Mouse (Mus musculus): ENCODE results near the gene Mrpl43. TPM values are rescaled to one million over a fixed set of nuclear protein-coding genes. Genes with fewer than 3 reads are reported as not detected.

Mrpl43 gene
- polyA plus RNA-seq, 1 experiment from 2014 or later, result 64.9 TPM

DNA sequence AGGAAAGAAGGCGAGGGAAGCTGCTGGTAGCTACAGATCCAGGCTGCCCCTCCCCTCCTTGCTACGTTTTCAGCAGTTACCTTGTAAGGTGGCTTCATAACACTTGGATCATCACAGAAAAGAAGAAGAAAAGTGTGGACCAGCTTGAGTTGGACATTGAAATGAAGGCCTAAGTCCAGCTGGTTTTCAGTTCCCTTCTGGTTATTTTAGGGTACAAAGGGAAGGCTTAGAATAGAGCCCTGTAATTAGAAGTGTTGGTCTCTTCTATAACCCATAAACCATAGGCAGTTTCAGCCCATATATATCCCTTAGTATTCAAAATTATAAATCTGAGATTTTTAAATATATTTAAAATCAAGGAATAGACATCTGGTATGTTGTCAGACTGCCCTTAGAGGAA lies 25.5 kb downstream of the Mrpl43 start:
- 88% methylated on average over 2 of the region's 2 CpGs for WGBS
- Histone ChIP-seq H3K4me1 (ENCODE audit: control insufficient read depth, insufficient read depth, low read length) (0 out of 2 replicates have a peak, but pooled peaks cover 4% of the 10 kb centered on the region), H3K36me3 (ENCODE audit: control insufficient read depth, insufficient read depth, low read length) (peaks cover 10% of the 10 kb centered on the region; the same call in 1 of the 2 replicates), H3K9me3 (replicated peaks; ENCODE audit: control insufficient read depth, low read length) (no peaks in the 10 kb centered on the region), H3K9ac (ENCODE audit: low read length) (no peak overlapping the region), H3K27me3 (ENCODE audit: control insufficient read depth, insufficient read depth, low read length) (no peaks in the 10 kb centered on the region), H3K4me3 (replicated peaks; ENCODE audit: low read length) (no peak overlapping the region), H3K4me2 (ENCODE audit: low read depth, low read length) (no peak overlapping the region), H3K27ac (ENCODE audit: low read length) (no peak overlapping the region)
- ATAC-seq (ENCODE audit: insufficient read depth, low FRiP score), result no peak

DNA sequence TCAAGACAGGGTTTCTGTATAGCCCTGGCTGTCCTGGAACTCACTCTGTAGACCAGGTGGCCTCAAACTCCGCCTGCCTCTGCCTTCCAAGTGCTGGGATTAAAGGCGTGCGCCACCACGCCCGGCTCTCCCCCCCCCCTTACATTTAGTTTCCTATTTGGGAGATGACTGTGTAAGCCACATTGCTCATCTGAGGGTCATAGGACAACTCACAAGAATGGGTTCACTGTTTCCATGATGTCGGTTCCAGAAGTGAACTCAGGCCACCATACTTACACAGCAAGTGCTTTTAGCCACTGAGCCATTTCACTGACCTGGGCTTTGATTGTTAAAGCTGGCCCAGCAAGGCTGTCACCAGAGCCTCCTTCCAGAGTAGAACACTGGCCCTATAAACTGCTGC lies 29.1 kb downstream of the Mrpl43 start:
- no peak for ATAC-seq (ENCODE audit: insufficient read depth, low FRiP score)
- H3K4me2 ChIP-seq (ENCODE audit: low read depth, low read length), result no peak overlapping the region
- no peaks in the 10 kb centered on the region for H3K27me3 ChIP-seq (ENCODE audit: control insufficient read depth, insufficient read depth, low read length)
- peaks cover 26% of the 10 kb centered on the region for H3K36me3 ChIP-seq (ENCODE audit: control insufficient read depth, insufficient read depth, low read length)
- H3K4me1 ChIP-seq (ENCODE audit: control insufficient read depth, insufficient read depth, low read length), result no peaks in the 10 kb centered on the region
- no peak overlapping the region for H3K4me3 ChIP-seq (replicated peaks; ENCODE audit: low read length)
- H3K9me3 ChIP-seq (replicated peaks; ENCODE audit: control insufficient read depth, low read length), result no peaks in the 10 kb centered on the region
- H3K9ac ChIP-seq (ENCODE audit: low read length), result no peak overlapping the region
- H3K27ac ChIP-seq (ENCODE audit: low read length), result no peak overlapping the region
- WGBS, result 85% methylated on average over 6 of the region's 6 CpGs

DNA sequence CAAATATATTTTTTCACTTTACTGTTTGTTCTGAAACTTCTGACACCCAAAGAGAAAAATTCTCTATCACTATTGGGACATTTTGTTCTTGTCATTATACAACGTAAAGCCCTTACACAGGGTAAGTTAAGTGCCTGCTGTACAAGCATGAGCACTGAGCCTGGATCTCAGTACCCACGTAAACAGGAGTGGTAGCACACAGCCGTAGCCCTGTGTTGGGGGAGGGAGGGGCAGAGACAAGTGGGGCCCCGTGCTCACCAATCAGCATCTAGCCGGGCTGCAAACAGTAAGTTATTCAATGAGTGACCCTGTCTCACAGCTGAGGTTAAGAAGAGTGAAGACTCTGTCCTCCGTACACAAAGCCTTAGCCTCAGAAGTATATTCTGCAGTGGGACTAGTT lies 29.6 kb downstream of the Mrpl43 start:
- Histone ChIP-seq H3K36me3 (ENCODE audit: control insufficient read depth, insufficient read depth, low read length) (peaks cover 26% of the 10 kb centered on the region), H3K4me3 (replicated peaks; ENCODE audit: low read length) (no peak overlapping the region), H3K27ac (ENCODE audit: low read length) (no peak overlapping the region), H3K9me3 (replicated peaks; ENCODE audit: control insufficient read depth, low read length) (no peaks in the 10 kb centered on the region), H3K9ac (ENCODE audit: low read length) (no peak overlapping the region), H3K4me1 (ENCODE audit: control insufficient read depth, insufficient read depth, low read length) (no peaks in the 10 kb centered on the region), H3K4me2 (ENCODE audit: low read depth, low read length) (no peak overlapping the region), H3K27me3 (ENCODE audit: control insufficient read depth, insufficient read depth, low read length) (no peaks in the 10 kb centered on the region)
- no peak for ATAC-seq (ENCODE audit: insufficient read depth, low FRiP score)
- WGBS, result 69% methylated on average over 6 of the region's 6 CpGs

DNA sequence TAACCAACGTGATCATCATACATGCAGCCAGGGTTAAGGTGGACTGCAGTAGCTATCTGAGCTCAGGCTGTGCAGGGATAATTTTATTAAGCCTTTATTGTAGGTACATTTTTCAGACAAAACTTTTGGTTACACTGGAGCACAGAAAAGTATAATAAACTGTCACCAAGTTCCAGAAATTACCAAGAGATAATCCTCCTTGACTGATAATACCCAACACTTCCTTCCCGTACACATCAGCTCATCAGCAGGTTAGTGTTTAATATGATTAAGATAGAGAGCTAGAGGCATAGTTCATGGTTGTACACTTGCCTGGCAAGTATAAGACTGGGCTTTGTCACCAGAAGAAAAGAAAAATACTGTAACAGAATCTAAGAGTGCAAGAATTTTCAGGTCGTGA lies 37.9 kb downstream of the Mrpl43 start:
- H3K27me3 ChIP-seq (ENCODE audit: control insufficient read depth, insufficient read depth, low read length), result no peaks in the 10 kb centered on the region
- no peak overlapping the region for H3K9ac ChIP-seq (ENCODE audit: low read length)
- no peaks in the 10 kb centered on the region for H3K9me3 ChIP-seq (replicated peaks; ENCODE audit: control insufficient read depth, low read length)
- H3K4me2 ChIP-seq (ENCODE audit: low read depth, low read length), result no peak overlapping the region
- no peak overlapping the region for H3K4me3 ChIP-seq (replicated peaks; ENCODE audit: low read length)
- H3K27ac ChIP-seq (ENCODE audit: low read length), result no peak overlapping the region
- WGBS, result 77% methylated on average over 3 of the region's 3 CpGs
- H3K4me1 ChIP-seq (ENCODE audit: control insufficient read depth, insufficient read depth, low read length), result no peaks in the 10 kb centered on the region
- H3K36me3 ChIP-seq (ENCODE audit: control insufficient read depth, insufficient read depth, low read length), result peaks cover 29% of the 10 kb centered on the region
- ATAC-seq (ENCODE audit: insufficient read depth, low FRiP score), result no peak

- WGBS, result 96% methylated on average over 1 of the region's 1 CpGs
- Histone ChIP-seq H3K9ac (ENCODE audit: low read length) (no peak overlapping the region), H3K4me1 (ENCODE audit: control insufficient read depth, insufficient read depth, low read length) (no peaks in the 10 kb centered on the region), H3K36me3 (ENCODE audit: control insufficient read depth, insufficient read depth, low read length) (peaks cover 25% of the 10 kb centered on the region), H3K4me2 (ENCODE audit: low read depth, low read length) (no peak overlapping the region), H3K4me3 (replicated peaks; ENCODE audit: low read length) (no peak overlapping the region), H3K27ac (ENCODE audit: low read length) (no peak overlapping the region), H3K27me3 (ENCODE audit: control insufficient read depth, insufficient read depth, low read length) (no peaks in the 10 kb centered on the region), H3K9me3 (replicated peaks; ENCODE audit: control insufficient read depth, low read length) (no peaks in the 10 kb centered on the region)
- no peak for ATAC-seq (ENCODE audit: insufficient read depth, low FRiP score)
Measured at GRCm38 (mm10) chr19:44965978-44966377, 40.3 kb downstream of the Mrpl43 start.

GRCm38 (mm10) chr19:44959633-44960032 lies 46.6 kb downstream of the Mrpl43 start:
- no peak overlapping the region for H3K4me2 ChIP-seq (ENCODE audit: low read depth, low read length)
- no peak overlapping the region for H3K4me3 ChIP-seq (replicated peaks; ENCODE audit: low read length)
- no peaks in the 10 kb centered on the region for H3K9me3 ChIP-seq (replicated peaks; ENCODE audit: control insufficient read depth, low read length)
- no peak for ATAC-seq (ENCODE audit: insufficient read depth, low FRiP score)
- no peaks in the 10 kb centered on the region for H3K27me3 ChIP-seq (ENCODE audit: control insufficient read depth, insufficient read depth, low read length)
- no peak overlapping the region for H3K27ac ChIP-seq (ENCODE audit: low read length)
- 96% methylated on average over 2 of the region's 2 CpGs for WGBS
- H3K36me3 ChIP-seq (ENCODE audit: control insufficient read depth, insufficient read depth, low read length), result peaks cover 14% of the 10 kb centered on the region
- no peak overlapping the region for H3K9ac ChIP-seq (ENCODE audit: low read length)
- H3K4me1 ChIP-seq (ENCODE audit: control insufficient read depth, insufficient read depth, low read length), result no peaks in the 10 kb centered on the region

Other genes starting within 250 kb of the Mrpl43 start
- 31.3 and 31.4 TPM in 2 replicates for gene Slf2, start 75.3 kb downstream of the Mrpl43 start, polyA plus RNA-seq (2015; fragmentation: Nextera tagmentation; extraction: Ambion mirVana)
- 4.6 and 5.5 TPM in 2 replicates for gene Sema4g, start 17.3 kb downstream of the Mrpl43 start, polyA plus RNA-seq (2015; fragmentation: Nextera tagmentation; extraction: Ambion mirVana)
- 17.1 and 17.2 TPM in 2 replicates for gene Twnk, start 779 bp downstream of the Mrpl43 start, polyA plus RNA-seq (2015; fragmentation: Nextera tagmentation; extraction: Ambion mirVana)
- gene Lzts2, start 8.0 kb upstream of the Mrpl43 start, polyA plus RNA-seq (2015; fragmentation: Nextera tagmentation; extraction: Ambion mirVana), result 27.7 and 36.0 TPM in 2 replicates
- 0.21 and 0.48 TPM in 2 replicates for gene Pdzd7, start 39.3 kb upstream of the Mrpl43 start, polyA plus RNA-seq (2015; fragmentation: Nextera tagmentation; extraction: Ambion mirVana)
- gene Sfxn3, start 41.1 kb upstream of the Mrpl43 start, polyA plus RNA-seq (2015; fragmentation: Nextera tagmentation; extraction: Ambion mirVana), result 28.3 and 29.8 TPM in 2 replicates
- 22.9 and 41.4 TPM in 2 replicates for gene Kazald1, start 68.8 kb upstream of the Mrpl43 start, polyA plus RNA-seq (2015; fragmentation: Nextera tagmentation; extraction: Ambion mirVana)
- gene Tlx1, start 144.2 kb upstream of the Mrpl43 start, polyA plus RNA-seq (2015; fragmentation: Nextera tagmentation; extraction: Ambion mirVana), result 1.1 and 3.5 TPM in 2 replicates
- gene Lbx1, start 229.4 kb upstream of the Mrpl43 start, polyA plus RNA-seq (2015; fragmentation: Nextera tagmentation; extraction: Ambion mirVana), result not detected in 2 replicates

Measured in stomach, embryonic 16.5 days (tissue).